Mouse (Mus musculus) bone marrow, adult 2 months (tissue): ENCODE measurements around the gene Hist1h2ad.

ENCODE experiments used
- CTCF ChIP-seq: fragments of 200-500 bp; IDR thresholded peaks from 2 replicates; pipeline ENCODE4 v1.5.1; 2011; ENCODE audit warnings: low read length, control low read depth; ENCODE audit not compliant: control insufficient read depth, insufficient read depth
- POLR2A ChIP-seq: fragments of 200-500 bp; IDR thresholded peaks from 2 replicates; pipeline ENCODE4 v1.6.1; 2011; ENCODE audit warnings: low read depth, mild to moderate bottlenecking, control low read depth, low read length, borderline replicate concordance; ENCODE audit not compliant: control insufficient read depth

DNA sequence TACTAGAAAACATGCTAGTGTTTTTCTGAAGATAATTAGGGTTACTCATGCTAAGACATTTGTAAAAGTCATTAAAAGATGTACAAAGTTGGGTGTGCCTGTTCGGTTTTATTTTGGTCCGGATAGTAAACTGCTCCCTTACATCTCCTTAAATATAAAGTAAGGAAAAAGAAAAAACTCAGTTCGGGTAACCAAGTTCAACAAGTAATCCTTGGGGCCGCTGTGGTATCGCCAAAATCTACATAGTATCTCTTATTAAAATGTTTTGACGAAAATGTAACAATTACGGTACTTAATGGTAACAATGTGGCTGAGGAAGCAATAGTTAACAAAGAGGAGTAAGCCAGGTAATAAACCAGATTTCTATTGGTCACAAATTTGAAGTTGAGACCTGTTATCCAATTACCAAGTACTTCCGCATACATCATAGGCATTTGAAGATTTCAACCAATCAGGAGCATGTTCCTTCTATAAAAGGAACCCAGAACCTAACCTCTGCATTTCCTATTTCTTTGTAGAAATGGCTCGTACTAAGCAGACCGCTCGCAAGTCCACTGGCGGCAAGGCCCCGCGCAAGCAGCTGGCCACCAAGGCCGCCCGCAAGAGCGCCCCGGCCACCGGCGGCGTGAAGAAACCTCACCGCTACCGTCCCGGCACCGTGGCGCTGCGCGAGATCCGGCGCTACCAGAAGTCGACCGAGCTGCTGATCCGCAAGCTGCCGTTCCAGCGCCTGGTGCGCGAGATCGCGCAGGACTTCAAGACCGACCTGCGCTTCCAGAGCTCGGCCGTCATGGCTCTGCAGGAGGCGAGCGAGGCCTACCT is 30.0 kb upstream of the Hist1h2ad start, which contains the start of gene Hist1h3f:
- no peak for TF ChIP-seq CTCF
- peak; percentile 96 for TF ChIP-seq POLR2A
